29 mouse cellular contexts compared by ENCODE assay signal in genomic region chr8:82326061-82326460, GRCm38 (mm10).
A peak's percentile ranks its signal among the peaks of the same experiment; 100 is the strongest.
DNase-seq lines count a peak whose midpoint lies in the region; ATAC-seq and TF ChIP-seq lines count a peak whose summit lies in the region.
"Had no signal": no experiment of that assay in that cellular context is flagged by ENCODE, and none has a peak within 500 bp of the region (broad histone marks: within the 10 kb centered on the region; RNA-seq: fewer than 3 reads in every experiment).

No protein-coding gene starts in this region.

- no peak for ATAC-seq in embryonic facial prominence, embryonic 14.5 days (ENCODE audit: low read depth)
- ATAC-seq: forebrain, embryonic 16.5 days; midbrain, embryonic 13.5 days; Patski had no signal

- H3K4me3 ChIP-seq in embryonic facial prominence, embryonic 14.5 days (ENCODE audit: low read depth, low read length): no peak overlapping the region
- H3K4me3 ChIP-seq in embryonic facial prominence, embryonic 10.5 days: no peak overlapping the region
- no peak overlapping the region for H3K4me3 ChIP-seq in layer of hippocampus, adult 2 months
- no peak overlapping the region for H3K4me3 ChIP-seq in CH12.LX (replicated peaks in 1 of 3; ENCODE audit: low read depth in 2 of 3, low read length in 2 of 3, poor library complexity in 1 of 3)
- H3K4me3 ChIP-seq: heart, embryonic 12.5 days; kidney, embryonic 15.5 days; midbrain, embryonic 13.5 days; stomach, embryonic 15.5 days had no signal

- H3K9ac ChIP-seq in embryonic facial prominence, embryonic 14.5 days (ENCODE audit: low read depth, low read length): no peak overlapping the region
- H3K9ac ChIP-seq in CH12.LX (ENCODE audit: insufficient read depth, low read depth): no peak overlapping the region
- H3K9ac ChIP-seq: heart, embryonic 12.5 days; hindbrain, embryonic 14.5 days; kidney, embryonic 15.5 days; liver, embryonic 14.5 days; lung, embryonic 14.5 days; midbrain, embryonic 13.5 days; stomach, embryonic 15.5 days had no signal

- no peak overlapping the region for H3K4me2 ChIP-seq in embryonic facial prominence, embryonic 14.5 days (ENCODE audit: low read depth, low read length)
- H3K4me2 ChIP-seq in CH12.LX (ENCODE audit: insufficient read depth, low read depth, poor library complexity, severe bottlenecking): no peak overlapping the region
- H3K4me2 ChIP-seq: heart, embryonic 12.5 days; hindbrain, embryonic 14.5 days; kidney, embryonic 15.5 days; lung, embryonic 14.5 days; midbrain, embryonic 13.5 days; stomach, embryonic 15.5 days had no signal

- TF ChIP-seq RAD21 in CH12.LX (IDR thresholded peaks at IDR 0.05; ENCODE audit: low read depth, low read length): peak; percentile 39

- H3K36me3 ChIP-seq in embryonic facial prominence, embryonic 14.5 days (ENCODE audit: control insufficient read depth, insufficient read depth, low read length): no peaks in the 10 kb centered on the region
- no peaks in the 10 kb centered on the region for H3K36me3 ChIP-seq in embryonic facial prominence, embryonic 10.5 days (replicated peaks)
- H3K36me3 ChIP-seq in CH12.LX (replicated peaks in 1 of 2; ENCODE audit: control insufficient read depth in 1 of 2, insufficient read depth in 1 of 2, low read length in 1 of 2): no peaks in the 10 kb centered on the region
- H3K36me3 ChIP-seq: G1E; heart, embryonic 12.5 days; kidney, embryonic 15.5 days; midbrain, embryonic 13.5 days; stomach, embryonic 15.5 days had no signal

- DNase-seq in embryonic facial prominence, embryonic 14.5 days (ENCODE audit: low spot score): peak; percentile 6
- no peak for DNase-seq in embryonic facial prominence, embryonic 10.5 days (ENCODE audit: low spot score)
- no peak for DNase-seq in layer of hippocampus, adult 2 months (ENCODE audit: low spot score in 2 of 2)
- no peak for DNase-seq in layer of hippocampus, adult 9-11 months
- DNase-seq in CH12.LX (ENCODE audit: extremely low read depth): no peak
- DNase-seq in gonadal fat pad, adult 2 months (ENCODE audit: low read depth): peak; percentile 26
- no peak for DNase-seq in thymus, postnatal 10 days (ENCODE audit: low spot score in 2 of 2)
- no peak for DNase-seq in cerebellum, adult 9-10 months
- DNase-seq: adrenal gland, postnatal 25 days; cerebellum, adult 18-20 months; cerebellum, postnatal 14 days; gastrocnemius, postnatal 14 days; heart, adult 18-20 months; kidney, adult 18-20 months; kidney, postnatal 4 days; liver; lung, embryonic 14.5 days; retina, postnatal 1 day; right cerebral cortex, postnatal 14 days; thymus, postnatal 25 days had no signal

- no peak overlapping the region for H3K27ac ChIP-seq in embryonic facial prominence, embryonic 14.5 days (replicated peaks; ENCODE audit: low read depth, low read length)
- no peak overlapping the region for H3K27ac ChIP-seq in embryonic facial prominence, embryonic 10.5 days (replicated peaks)
- H3K27ac ChIP-seq in layer of hippocampus, adult 2 months: no peak overlapping the region
- no peak overlapping the region for H3K27ac ChIP-seq in CH12.LX (ENCODE audit: insufficient read depth, low read depth)
- H3K27ac ChIP-seq: hindbrain, embryonic 14.5 days; kidney, embryonic 15.5 days; liver, embryonic 14.5 days; midbrain, embryonic 13.5 days; stomach, embryonic 15.5 days had no signal

- no peaks in the 10 kb centered on the region for H3K9me3 ChIP-seq in embryonic facial prominence, embryonic 14.5 days (ENCODE audit: control insufficient read depth, low read length)
- no peaks in the 10 kb centered on the region for H3K9me3 ChIP-seq in embryonic facial prominence, embryonic 10.5 days
- no peaks in the 10 kb centered on the region for H3K9me3 ChIP-seq in CH12.LX (replicated peaks; ENCODE audit: low read length)
- H3K9me3 ChIP-seq: G1E; heart, embryonic 12.5 days; kidney, embryonic 15.5 days; midbrain, embryonic 13.5 days; stomach, embryonic 15.5 days had no signal

- TF ChIP-seq EP300 in CH12.LX (IDR thresholded peaks at IDR 0.05; ENCODE audit: low read length): no peak

- H3K27me3 ChIP-seq in embryonic facial prominence, embryonic 14.5 days (replicated peaks; ENCODE audit: control insufficient read depth, insufficient read depth, low read length): no peaks in the 10 kb centered on the region
- no peaks in the 10 kb centered on the region for H3K27me3 ChIP-seq in embryonic facial prominence, embryonic 10.5 days (replicated peaks; ENCODE audit: low read depth, poor library complexity, severe bottlenecking)
- no peaks in the 10 kb centered on the region for H3K27me3 ChIP-seq in CH12.LX (replicated peaks)
- H3K27me3 ChIP-seq: heart, embryonic 12.5 days; kidney, embryonic 15.5 days; midbrain, embryonic 13.5 days; Patski; stomach, embryonic 15.5 days had no signal

- dilution Hi-C loops in CH12.LX (cut with MboI; ENCODE audit: extremely low pct_ligation_motif_present, extremely low pct_unique_long_range_greater_than_20kb, low sequenced_read_pairs): no loop called here

- H3K79me2 ChIP-seq in CH12.LX (replicated peaks; ENCODE audit: control insufficient read depth, extremely low read depth, insufficient read depth, poor library complexity, severe bottlenecking): no peaks in the 10 kb centered on the region

- in situ Hi-C loops in CH12.LX (cut with MboI; ENCODE audit: low pct_ligation_motif_present, low pct_unique_long_range_greater_than_20kb, low sequenced_read_pairs): loop anchor here (25.0 kb wide), 2 partner anchors 361 to 511 kb away; no protein-coding TSS in a partner anchor

- no peaks in the 10 kb centered on the region for H3K4me1 ChIP-seq in embryonic facial prominence, embryonic 14.5 days (ENCODE audit: control insufficient read depth, insufficient read depth, low read length)
- H3K4me1 ChIP-seq in embryonic facial prominence, embryonic 10.5 days: no peaks in the 10 kb centered on the region
- H3K4me1 ChIP-seq in CH12.LX (ENCODE audit: control insufficient read depth in 1 of 2, insufficient read depth in 2 of 2): no peaks in the 10 kb centered on the region
- H3K4me1 ChIP-seq: heart, embryonic 12.5 days; kidney, embryonic 15.5 days; midbrain, embryonic 13.5 days; stomach, embryonic 15.5 days had no signal

- TF ChIP-seq POLR2A in CH12.LX (IDR thresholded peaks at IDR 0.05; ENCODE audit: low read depth, low read length): no peak

- WGBS in embryonic facial prominence, embryonic 14.5 days: 66% methylated on average over 1 of the region's 1 CpGs
- 88% methylated on average over 1 of the region's 1 CpGs for WGBS in embryonic facial prominence, embryonic 10.5 days

- TF ChIP-seq CTCF in layer of hippocampus, adult 2 months (conservative IDR thresholded peaks at IDR 0.05): 0 out of 2 replicates have a peak, but pooled peaks have one; percentile 6
- TF ChIP-seq CTCF in CH12.LX (conservative IDR thresholded peaks at IDR 0.05 in 1 of 2, IDR thresholded peaks at IDR 0.05 in 1 of 2; ENCODE audit: low read depth in 2 of 2, low read length in 2 of 2): peak in 1 of 2 experiments; percentile 38; a peak in 2 of 4 replicates

TF ChIP-seq in CH12.LX, 34 proteins besides CTCF, POLR2A, EP300 and RAD21:
- TF ChIP-seq NRF1 (IDR thresholded peaks at IDR 0.05; ENCODE audit: low read depth, low read length) (no peak), SMC3 (IDR thresholded peaks at IDR 0.05; ENCODE audit: low read depth, low read length) (peak; percentile 30)

Comparison
In these comparisons a context has a peak if more than half of its experiments do, and no peak if none do; other contexts are left out.
1. DNase-seq: peak in embryonic facial prominence, embryonic 14.5 days (single experiment) and gonadal fat pad, adult 2 months (single experiment); none in embryonic facial prominence, embryonic 10.5 days (single experiment), layer of hippocampus, adult 2 months (0 of 2), layer of hippocampus, adult 9-11 months (single experiment), CH12.LX (single experiment), thymus, postnatal 10 days (0 of 2) and cerebellum, adult 9-10 months (single experiment).